9 mouse cellular contexts compared by ENCODE assay signal in the genomic region with DNA sequence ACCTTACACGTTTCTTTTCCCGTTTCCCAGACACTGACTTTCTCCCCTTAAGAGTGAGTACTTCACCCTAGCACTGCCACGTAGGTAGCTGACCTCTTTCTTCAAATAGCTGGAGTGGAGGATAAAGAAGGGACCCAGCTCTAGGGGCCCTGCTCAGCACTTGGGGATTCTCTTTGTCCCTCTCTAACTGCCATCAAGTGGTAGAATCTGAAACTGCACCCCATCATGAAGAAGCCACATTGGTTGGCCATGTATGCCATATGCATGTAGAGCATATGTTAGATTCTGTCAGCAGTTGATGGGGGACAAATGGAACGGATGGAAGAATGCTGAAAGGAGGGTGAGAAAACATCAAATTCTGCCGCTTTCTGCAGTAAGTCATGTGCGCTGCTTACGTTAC.
DNase-seq lines count a peak whose midpoint lies in the region; ATAC-seq and TF ChIP-seq lines count a peak whose summit lies in the region.
"Had no signal": no experiment of that assay in that cellular context is flagged by ENCODE, and none has a peak within 500 bp of the region (broad histone marks: within the 10 kb centered on the region; RNA-seq: fewer than 3 reads in every experiment).

No protein-coding gene starts in this region.

- H3K27me3 ChIP-seq in forebrain, embryonic 10.5 days (ENCODE audit: poor library complexity, severe bottlenecking) = no peaks in the 10 kb centered on the region
- H3K27me3 ChIP-seq in forebrain, embryonic 15.5 days = no peaks in the 10 kb centered on the region
- no peaks in the 10 kb centered on the region for H3K27me3 ChIP-seq in midbrain, embryonic 10.5 days (ENCODE audit: low read depth, poor library complexity, severe bottlenecking)
- no peaks in the 10 kb centered on the region for H3K27me3 ChIP-seq in midbrain, embryonic 16.5 days (ENCODE audit: control insufficient read depth, insufficient read depth, low read depth, low read length)
- no peaks in the 10 kb centered on the region for H3K27me3 ChIP-seq in forebrain, postnatal 0 days (ENCODE audit: insufficient read depth, low read length)
- no peaks in the 10 kb centered on the region for H3K27me3 ChIP-seq in stomach, postnatal 0 days (ENCODE audit: control insufficient read depth, insufficient read depth, low read length)
- H3K27me3 ChIP-seq: hindbrain, embryonic 15.5 days had no signal

- ATAC-seq in forebrain, embryonic 15.5 days (replicated peaks) = no peak
- no peak for ATAC-seq in midbrain, embryonic 16.5 days
- peak; percentile 32; the same call in 1 of the 2 replicates for ATAC-seq in forebrain, postnatal 0 days
- no peak for ATAC-seq in stomach, postnatal 0 days (ENCODE audit: low FRiP score, low TSS enrichment)

- no peaks in the 10 kb centered on the region for H3K4me1 ChIP-seq in forebrain, embryonic 10.5 days
- no peaks in the 10 kb centered on the region for H3K4me1 ChIP-seq in forebrain, embryonic 15.5 days
- H3K4me1 ChIP-seq in midbrain, embryonic 10.5 days = no peaks in the 10 kb centered on the region
- H3K4me1 ChIP-seq in midbrain, embryonic 16.5 days (ENCODE audit: control insufficient read depth, insufficient read depth, low read length) = no peaks in the 10 kb centered on the region
- H3K4me1 ChIP-seq in forebrain, postnatal 0 days (ENCODE audit: insufficient read depth) = no peaks in the 10 kb centered on the region
- H3K4me1 ChIP-seq in stomach, postnatal 0 days (replicated peaks; ENCODE audit: control insufficient read depth, insufficient read depth) = no peaks in the 10 kb centered on the region
- H3K4me1 ChIP-seq: hindbrain, embryonic 15.5 days had no signal

- no peaks in the 10 kb centered on the region for H3K36me3 ChIP-seq in forebrain, embryonic 10.5 days (replicated peaks)
- no peaks in the 10 kb centered on the region for H3K36me3 ChIP-seq in forebrain, embryonic 15.5 days
- H3K36me3 ChIP-seq in midbrain, embryonic 10.5 days = no peaks in the 10 kb centered on the region
- no peaks in the 10 kb centered on the region for H3K36me3 ChIP-seq in midbrain, embryonic 16.5 days (ENCODE audit: control insufficient read depth, insufficient read depth, low read length)
- H3K36me3 ChIP-seq in forebrain, postnatal 0 days (ENCODE audit: insufficient read depth) = no peaks in the 10 kb centered on the region
- H3K36me3 ChIP-seq in stomach, postnatal 0 days (ENCODE audit: control insufficient read depth, insufficient read depth, low read length) = no peaks in the 10 kb centered on the region
- H3K36me3 ChIP-seq: hindbrain, embryonic 15.5 days had no signal

- intact Hi-C loops in left cerebral cortex, postnatal 14 days (cut with DNase I) = no loop called here

- DNase-seq in forebrain, embryonic 10.5 days (ENCODE audit: extremely low spot score, low spot score) = peak; percentile 16
- DNase-seq in midbrain, embryonic 10.5 days (ENCODE audit: low spot score) = peak; percentile 14
- no peak for DNase-seq in forebrain, postnatal 0 days
- no peak for DNase-seq in stomach, postnatal 0 days (ENCODE audit: low spot score)
- DNase-seq in right cerebral cortex, postnatal 10 days (ENCODE audit: low spot score in 2 of 2) = no peak
- DNase-seq in left cerebral cortex, postnatal 14 days (ENCODE audit: low spot score in 2 of 2) = no peak

- no peak overlapping the region for H3K4me2 ChIP-seq in forebrain, embryonic 15.5 days (replicated peaks)
- H3K4me2 ChIP-seq in midbrain, embryonic 16.5 days (ENCODE audit: low read length) = no peak overlapping the region
- no peak overlapping the region for H3K4me2 ChIP-seq in forebrain, postnatal 0 days (ENCODE audit: low read depth)
- no peak overlapping the region for H3K4me2 ChIP-seq in stomach, postnatal 0 days (replicated peaks; ENCODE audit: low read depth)
- H3K4me2 ChIP-seq: hindbrain, embryonic 15.5 days had no signal

- no peak overlapping the region for H3K27ac ChIP-seq in forebrain, embryonic 10.5 days
- no peak overlapping the region for H3K27ac ChIP-seq in forebrain, embryonic 15.5 days (replicated peaks)
- H3K27ac ChIP-seq in midbrain, embryonic 10.5 days (replicated peaks) = no peak overlapping the region
- H3K27ac ChIP-seq in midbrain, embryonic 16.5 days (ENCODE audit: low read length) = no peak overlapping the region
- H3K27ac ChIP-seq in forebrain, postnatal 0 days (ENCODE audit: low read depth, low read length) = no peak overlapping the region
- no peak overlapping the region for H3K27ac ChIP-seq in stomach, postnatal 0 days (replicated peaks)
- H3K27ac ChIP-seq: hindbrain, embryonic 15.5 days had no signal

- no peak overlapping the region for H3K9ac ChIP-seq in forebrain, embryonic 15.5 days (replicated peaks)
- no peak overlapping the region for H3K9ac ChIP-seq in midbrain, embryonic 16.5 days (ENCODE audit: low read depth, low read length)
- no peak overlapping the region for H3K9ac ChIP-seq in forebrain, postnatal 0 days
- no peak overlapping the region for H3K9ac ChIP-seq in stomach, postnatal 0 days (ENCODE audit: low read length)
- H3K9ac ChIP-seq: hindbrain, embryonic 15.5 days had no signal

- H3K4me3 ChIP-seq in forebrain, embryonic 10.5 days = no peak overlapping the region
- H3K4me3 ChIP-seq in forebrain, embryonic 15.5 days = no peak overlapping the region
- no peak overlapping the region for H3K4me3 ChIP-seq in midbrain, embryonic 10.5 days
- no peak overlapping the region for H3K4me3 ChIP-seq in midbrain, embryonic 16.5 days (ENCODE audit: low read depth, low read length)
- H3K4me3 ChIP-seq in forebrain, postnatal 0 days (ENCODE audit: low read depth, low read length) = no peak overlapping the region
- no peak overlapping the region for H3K4me3 ChIP-seq in stomach, postnatal 0 days (ENCODE audit: low read depth, low read length)
- H3K4me3 ChIP-seq: hindbrain, embryonic 15.5 days had no signal

- TF ChIP-seq CTCF in forebrain, postnatal 0 days (IDR thresholded peaks at IDR 0.05; ENCODE audit: low read depth) = peak; percentile 45
- TF ChIP-seq CTCF in stomach, postnatal 0 days (IDR thresholded peaks at IDR 0.05; ENCODE audit: low read depth) = peak; percentile 58

- no peak for TF ChIP-seq EP300 in stomach, postnatal 0 days (optimal IDR thresholded peaks at IDR 0.05)

- WGBS in forebrain, embryonic 10.5 days = 61% methylated on average over 7 of the region's 7 CpGs
- WGBS in forebrain, embryonic 15.5 days = 49% methylated on average over 7 of the region's 7 CpGs
- WGBS in midbrain, embryonic 10.5 days = 66% methylated on average over 7 of the region's 7 CpGs
- 57% methylated on average over 7 of the region's 7 CpGs for WGBS in midbrain, embryonic 16.5 days
- 57% methylated on average over 7 of the region's 7 CpGs for WGBS in forebrain, postnatal 0 days
- 69% methylated on average over 7 of the region's 7 CpGs for WGBS in stomach, postnatal 0 days

- H3K9me3 ChIP-seq in forebrain, embryonic 10.5 days = no peaks in the 10 kb centered on the region
- H3K9me3 ChIP-seq in forebrain, embryonic 15.5 days = no peaks in the 10 kb centered on the region
- H3K9me3 ChIP-seq in midbrain, embryonic 10.5 days (replicated peaks) = no peaks in the 10 kb centered on the region
- H3K9me3 ChIP-seq in midbrain, embryonic 16.5 days (replicated peaks; ENCODE audit: control insufficient read depth, low read length, poor library complexity, severe bottlenecking) = no peaks in the 10 kb centered on the region
- no peaks in the 10 kb centered on the region for H3K9me3 ChIP-seq in forebrain, postnatal 0 days (ENCODE audit: low read length)
- no peaks in the 10 kb centered on the region for H3K9me3 ChIP-seq in stomach, postnatal 0 days (ENCODE audit: control insufficient read depth, low read length)
- H3K9me3 ChIP-seq: hindbrain, embryonic 15.5 days had no signal

Comparison
In these comparisons a context has a peak if more than half of its experiments do, and no peak if none do; other contexts are left out.
1. DNase-seq: peak in forebrain, embryonic 10.5 days (single experiment) and midbrain, embryonic 10.5 days (single experiment); none in forebrain, postnatal 0 days (single experiment), stomach, postnatal 0 days (single experiment), right cerebral cortex, postnatal 10 days (0 of 2) and left cerebral cortex, postnatal 14 days (0 of 2).